Mouse (Mus musculus): ENCODE data around the gene Rce1. TPM values are rescaled to one million over a fixed set of nuclear protein-coding genes. Genes with fewer than 3 reads are reported as not detected.

Gene Rce1
- total and polyA plus RNA-seq, 3 experiments, result 43.1 to 67.8 TPM; not detected in 1

DNA sequence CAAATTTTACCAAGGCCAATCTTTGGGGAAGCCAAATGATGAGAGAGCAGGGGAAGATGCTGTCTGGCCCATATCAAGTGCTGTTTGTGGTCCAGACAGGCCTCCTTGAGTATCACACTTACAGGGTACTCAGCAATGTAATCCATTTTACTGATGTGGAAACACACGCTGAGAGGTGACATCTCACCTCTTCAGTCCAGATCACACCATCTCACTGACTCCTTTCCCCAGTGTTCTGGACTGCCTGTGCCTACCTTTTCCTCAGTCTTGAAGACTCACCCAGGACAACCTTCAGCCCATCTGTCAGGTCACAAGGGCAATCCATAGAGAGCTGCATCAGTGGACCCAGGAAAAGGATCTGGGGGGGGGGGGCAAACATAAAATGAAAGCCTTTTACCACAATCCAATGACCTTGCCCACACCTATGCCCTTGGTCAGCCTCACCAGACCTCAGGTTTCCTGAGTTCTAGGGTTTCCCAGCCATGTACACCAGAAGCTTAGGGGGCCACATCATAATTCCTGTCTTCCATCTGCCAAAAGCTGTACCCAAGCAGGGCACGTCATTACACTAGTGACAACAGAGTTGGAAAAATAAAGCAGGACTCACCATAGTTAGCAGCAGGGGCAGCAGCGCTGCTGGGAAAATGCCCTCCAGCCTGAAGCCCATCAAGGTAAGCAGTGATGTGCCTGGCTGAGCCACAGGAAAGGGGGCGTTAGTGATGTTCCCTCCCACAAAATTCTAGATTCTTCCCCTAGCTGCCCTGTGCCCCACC is 849 bp downstream of the Rce1 start:
- peaks cover 0 to 13% of the 10 kb centered on the region in 2 experiments; a peak in 3 of 4 replicates for H3K4me1 ChIP-seq (ENCODE audit: control insufficient read depth in 1 of 2, insufficient read depth in 2 of 2, low read length in 2 of 2)
- H3K27me3 ChIP-seq (ENCODE audit: control insufficient read depth in 1 of 2, insufficient read depth in 2 of 2, low read length in 2 of 2), result no peaks in the 10 kb centered on the region
- no peak for TF ChIP-seq NRF1 (IDR thresholded peaks at IDR 0.05; ENCODE audit: insufficient read depth, low read depth, low read length, poor library complexity, severe bottlenecking)
- peak overlapping the region; percentile 87 to 95 for H3K4me3 ChIP-seq (ENCODE audit: control insufficient read depth in 1 of 2, insufficient read depth in 1 of 2, low read depth in 2 of 2, low read length in 2 of 2)
- H3K79me2 ChIP-seq (ENCODE audit: control insufficient read depth, insufficient read depth, low read length, poor library complexity), result peaks cover 18% of the 10 kb centered on the region
- H3K27ac ChIP-seq (ENCODE audit: control insufficient read depth, low read depth, low read length), result no peak overlapping the region
- H3K9ac ChIP-seq (ENCODE audit: control insufficient read depth, low read depth, low read length, poor library complexity, severe bottlenecking), result peak overlapping the region; percentile 59
- DNase-seq (ENCODE audit: low read depth, low spot score), result no peak
- H3K36me3 ChIP-seq (ENCODE audit: control insufficient read depth in 1 of 2, insufficient read depth in 2 of 2, low read length in 2 of 2), result peaks cover 0 to 6% of the 10 kb centered on the region in 2 experiments; a peak in 2 of 4 replicates
- no peaks in the 10 kb centered on the region for H3K9me3 ChIP-seq (replicated peaks; ENCODE audit: insufficient read depth, low read length)

- no peaks in the 10 kb centered on the region for H3K27me3 ChIP-seq (ENCODE audit: control insufficient read depth in 1 of 2, insufficient read depth in 2 of 2, low read length in 2 of 2)
- no peak for TF ChIP-seq MYC (IDR thresholded peaks at IDR 0.05; ENCODE audit: low read depth, low read length)
- no peak for TF ChIP-seq HCFC1 (IDR thresholded peaks at IDR 0.05; ENCODE audit: low read depth, low read length)
- no peak for TF ChIP-seq ETS1 (IDR thresholded peaks at IDR 0.05; ENCODE audit: low read depth, low read length)
- no peak for TF ChIP-seq MXI1 (IDR thresholded peaks at IDR 0.05; ENCODE audit: low read depth, low read length)
- TF ChIP-seq BHLHE40 (IDR thresholded peaks at IDR 0.05; ENCODE audit: borderline replicate concordance, low read depth, low read length), result no peak
- TF ChIP-seq RCOR1 (IDR thresholded peaks at IDR 0.05; ENCODE audit: low read depth, low read length), result no peak
- TF ChIP-seq MAZ (IDR thresholded peaks at IDR 0.05; ENCODE audit: low read depth, low read length), result no peak
- TF ChIP-seq MYB (IDR thresholded peaks at IDR 0.05; ENCODE audit: low read depth, low read length), result no peak
- no peak for TF ChIP-seq ELF1 (IDR thresholded peaks at IDR 0.05; ENCODE audit: low read depth, low read length)
- no peak for TF ChIP-seq POLR2AphosphoS2 (IDR thresholded peaks at IDR 0.05; ENCODE audit: low read length)
- TF ChIP-seq E2F4 (IDR thresholded peaks at IDR 0.05; ENCODE audit: borderline replicate concordance, low read depth, low read length), result no peak
- no peak for TF ChIP-seq CHD1 (IDR thresholded peaks at IDR 0.05; ENCODE audit: low read depth, low read length)
- no peak for TF ChIP-seq TAL1 (IDR thresholded peaks at IDR 0.05; ENCODE audit: low read length)
- TF ChIP-seq ZNF384 (IDR thresholded peaks at IDR 0.05; ENCODE audit: low read depth, low read length), result no peak
- peaks cover 0 to 13% of the 10 kb centered on the region in 2 experiments; a peak in 3 of 4 replicates for H3K4me1 ChIP-seq (ENCODE audit: control insufficient read depth in 1 of 2, insufficient read depth in 2 of 2, low read length in 2 of 2)
- H3K4me3 ChIP-seq (ENCODE audit: control insufficient read depth in 1 of 2, insufficient read depth in 1 of 2, low read depth in 2 of 2, low read length in 2 of 2), result no peak overlapping the region
- no peaks in the 10 kb centered on the region for H3K9me3 ChIP-seq (replicated peaks; ENCODE audit: insufficient read depth, low read length)
- DNase-seq (ENCODE audit: low read depth, low spot score), result no peak
- H3K27ac ChIP-seq (ENCODE audit: control insufficient read depth, low read depth, low read length), result no peak overlapping the region
- peaks cover 18% of the 10 kb centered on the region for H3K79me2 ChIP-seq (ENCODE audit: control insufficient read depth, insufficient read depth, low read length, poor library complexity)
- peaks cover 0 to 6% of the 10 kb centered on the region in 2 experiments; a peak in 2 of 4 replicates for H3K36me3 ChIP-seq (ENCODE audit: control insufficient read depth in 1 of 2, insufficient read depth in 2 of 2, low read length in 2 of 2)
- H3K9ac ChIP-seq (ENCODE audit: control insufficient read depth, low read depth, low read length, poor library complexity, severe bottlenecking), result no peak overlapping the region
Measured at GRCm38 (mm10) chr19:4624006-4624405, 1.4 kb downstream of the Rce1 start.
